Mouse (Mus musculus): Measurements from ENCODE around the gene Zfp664. TPM values are rescaled to one million over a fixed set of nuclear protein-coding genes. Genes with fewer than 3 reads are reported as not detected.
A peak's percentile ranks its signal among the peaks of the same experiment; 100 is the strongest.

Zfp664 gene
- polyA plus RNA-seq, 1 experiment: 72.9 TPM

DNA sequence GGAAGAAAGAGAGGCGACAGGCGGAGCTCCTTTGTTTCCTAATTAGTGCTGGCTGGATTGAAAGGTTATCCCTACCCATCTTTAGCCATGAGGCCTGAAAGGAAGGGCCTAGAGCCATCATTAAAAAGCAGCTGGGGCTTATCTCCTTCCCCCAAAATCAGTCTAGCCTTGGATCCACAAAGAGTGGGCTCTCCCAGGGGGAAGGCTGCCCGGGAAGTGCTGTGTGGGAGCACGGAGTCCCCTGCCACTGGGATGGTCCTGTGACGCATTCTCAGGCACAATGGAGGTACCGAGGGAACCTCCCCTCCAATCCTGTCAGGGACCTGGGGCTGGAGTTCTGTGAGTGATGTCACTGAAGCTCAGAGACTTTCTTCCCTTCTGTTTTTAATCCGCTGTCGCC is 68.6 kb downstream of the Zfp664 start:
- DNase-seq: no peak
- no peaks in the 10 kb centered on the region for H3K4me1 ChIP-seq (ENCODE audit: control insufficient read depth, insufficient read depth, low read length)
- H3K27me3 ChIP-seq (ENCODE audit: control insufficient read depth, insufficient read depth, low read length): no peaks in the 10 kb centered on the region
- no peak for TF ChIP-seq CTCF (IDR thresholded peaks at IDR 0.05; ENCODE audit: borderline replicate concordance, insufficient read depth, low read depth, low read length)
- 90% methylated on average over 8 of the region's 8 CpGs for WGBS
- H3K27ac ChIP-seq (ENCODE audit: insufficient read depth, low read length): no peak overlapping the region
- H3K4me3 ChIP-seq (replicated peaks; ENCODE audit: insufficient read depth, low read depth, low read length): no peak overlapping the region

DNA sequence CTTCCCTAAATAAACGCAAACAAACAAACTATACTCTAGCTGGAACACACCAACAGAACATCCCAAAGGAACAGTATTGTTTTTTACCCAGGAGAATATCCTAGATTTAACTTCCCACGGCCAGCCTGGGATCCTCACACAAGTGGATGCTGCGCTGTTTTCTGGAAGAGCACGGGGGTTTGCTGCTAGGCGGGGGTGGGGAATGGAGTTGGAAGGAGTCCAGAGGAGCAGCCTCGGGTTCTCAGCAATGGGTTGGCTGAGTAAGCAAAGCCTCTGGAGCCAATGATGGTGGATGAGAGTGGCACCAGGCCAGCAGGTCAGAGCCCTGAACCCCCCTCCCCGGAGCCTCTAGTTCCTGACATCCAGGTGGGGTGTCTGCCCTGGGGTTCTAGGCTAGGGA is 72.1 kb downstream of the Zfp664 start:
- 51% methylated on average over 7 of the region's 7 CpGs for WGBS
- no peak for DNase-seq
- H3K27ac ChIP-seq (ENCODE audit: insufficient read depth, low read length): no peak overlapping the region

DNA sequence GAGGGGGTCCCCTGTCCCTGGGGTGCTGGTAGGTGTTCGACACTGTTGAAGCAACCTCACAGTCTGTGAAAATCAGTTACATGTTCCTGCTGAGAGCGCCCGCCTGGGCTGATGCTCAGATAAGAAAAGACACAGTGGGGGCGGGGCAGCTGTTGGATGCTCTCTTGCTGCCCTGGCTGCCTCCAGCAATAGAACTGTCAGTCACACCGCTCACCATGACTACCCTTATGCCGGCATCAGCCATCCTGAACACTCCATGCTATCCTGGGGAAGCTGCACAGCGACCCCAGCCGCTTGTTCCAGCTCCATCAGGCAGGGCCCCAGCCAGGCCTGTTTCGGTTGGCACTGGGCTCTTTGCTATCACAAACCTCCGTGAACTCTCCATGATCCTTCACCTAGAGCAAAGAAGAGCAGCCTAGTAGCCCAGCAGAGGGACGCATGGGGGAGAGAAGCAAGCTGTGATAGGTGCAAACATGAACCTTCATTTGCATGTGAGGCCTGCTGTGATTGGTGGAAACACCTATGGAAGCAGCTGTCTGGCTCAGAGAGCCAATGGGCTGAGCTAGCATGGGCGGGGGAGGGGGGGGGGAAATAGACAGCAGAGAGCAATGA is 80.8 kb downstream of the Zfp664 start:
- H3K27me3 ChIP-seq (ENCODE audit: control insufficient read depth, insufficient read depth, low read length): no peaks in the 10 kb centered on the region
- no peak overlapping the region for H3K4me3 ChIP-seq (replicated peaks; ENCODE audit: insufficient read depth, low read depth, low read length)
- H3K4me1 ChIP-seq (ENCODE audit: control insufficient read depth, insufficient read depth, low read length): peaks cover 4% of the 10 kb centered on the region; the same call in 1 of the 2 replicates
- H3K27ac ChIP-seq (ENCODE audit: insufficient read depth, low read length): no peak overlapping the region
- WGBS: 69% methylated on average over 12 of the region's 12 CpGs
- DNase-seq: no peak
- TF ChIP-seq POLR2A (IDR thresholded peaks at IDR 0.05; ENCODE audit: borderline replicate concordance, insufficient read depth, low read length) (no peak), CTCF (IDR thresholded peaks at IDR 0.05; ENCODE audit: borderline replicate concordance, insufficient read depth, low read depth, low read length) (no peak)

More for the DNA sequence above, 72.1 kb downstream of the Zfp664 start:
- H3K4me1 ChIP-seq (ENCODE audit: control insufficient read depth, insufficient read depth, low read length): no peaks in the 10 kb centered on the region
- H3K4me3 ChIP-seq (replicated peaks; ENCODE audit: insufficient read depth, low read depth, low read length): no peak overlapping the region
- no peak for TF ChIP-seq POLR2A (IDR thresholded peaks at IDR 0.05; ENCODE audit: borderline replicate concordance, insufficient read depth, low read length)
- no peak for TF ChIP-seq CTCF (IDR thresholded peaks at IDR 0.05; ENCODE audit: borderline replicate concordance, insufficient read depth, low read depth, low read length)
- no peaks in the 10 kb centered on the region for H3K27me3 ChIP-seq (ENCODE audit: control insufficient read depth, insufficient read depth, low read length)

DNA sequence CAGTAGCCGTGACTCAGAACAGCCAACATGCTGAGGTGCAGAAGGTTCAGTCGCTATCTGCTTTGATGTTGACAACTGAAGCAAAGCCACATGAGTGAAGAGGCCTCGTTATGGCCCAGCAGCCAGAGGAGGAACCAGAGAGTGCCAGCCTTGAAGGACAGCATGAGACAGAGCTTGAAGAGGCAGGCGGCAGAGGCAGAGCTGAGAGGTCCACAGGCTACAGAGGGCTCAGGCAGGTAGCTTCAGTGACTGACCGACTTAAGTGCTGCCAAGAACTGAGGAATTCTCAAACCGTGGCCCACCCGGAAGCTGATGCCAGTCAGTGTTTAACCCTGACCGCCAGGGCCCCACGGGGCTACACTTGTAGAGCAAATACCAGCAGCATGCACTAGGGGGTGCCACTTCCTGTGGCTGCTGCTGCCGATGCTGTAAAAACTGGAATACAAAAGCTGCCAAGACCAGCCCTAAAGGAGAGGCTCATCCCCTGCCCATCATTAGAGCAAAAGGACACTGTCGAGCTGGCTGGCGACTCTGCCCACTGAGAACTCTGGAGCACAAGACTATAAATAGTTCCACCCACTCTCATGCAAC is 81.4 kb downstream of the Zfp664 start:
- WGBS: 19% methylated on average over 12 of the region's 12 CpGs
- H3K27me3 ChIP-seq (ENCODE audit: control insufficient read depth, insufficient read depth, low read length): no peaks in the 10 kb centered on the region
- DNase-seq: peak; percentile 56 to 72
- H3K4me1 ChIP-seq (ENCODE audit: control insufficient read depth, insufficient read depth, low read length): peaks cover 4% of the 10 kb centered on the region; the same call in 1 of the 2 replicates
- H3K27ac ChIP-seq (ENCODE audit: insufficient read depth, low read length): no peak overlapping the region
- no peak for TF ChIP-seq POLR2A (IDR thresholded peaks at IDR 0.05; ENCODE audit: borderline replicate concordance, insufficient read depth, low read length)
- TF ChIP-seq CTCF (IDR thresholded peaks at IDR 0.05; ENCODE audit: borderline replicate concordance, insufficient read depth, low read depth, low read length): peak; percentile 90
- no peak overlapping the region for H3K4me3 ChIP-seq (replicated peaks; ENCODE audit: insufficient read depth, low read depth, low read length)

DNA sequence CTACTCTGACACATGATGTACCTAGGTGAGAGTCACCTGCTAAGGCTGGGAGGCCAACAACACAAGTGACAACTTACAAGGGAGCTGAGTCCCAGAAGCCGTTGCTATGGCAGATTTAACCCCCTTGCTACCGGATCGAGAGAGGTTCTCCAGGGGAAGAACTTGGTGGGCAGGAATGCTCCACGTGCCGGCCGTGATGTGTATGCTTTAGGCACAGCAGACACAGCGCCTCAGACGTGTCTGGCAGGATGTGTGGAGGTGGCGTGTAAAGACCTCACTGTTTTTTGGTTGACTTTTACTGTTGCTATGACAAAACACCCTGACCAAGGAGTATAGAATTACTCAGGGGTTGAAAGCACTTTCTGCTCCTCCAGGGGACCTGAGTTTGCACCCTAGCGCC is 81.9 kb downstream of the Zfp664 start:
- H3K27ac ChIP-seq (ENCODE audit: insufficient read depth, low read length): no peak overlapping the region
- no peak for DNase-seq
- no peak overlapping the region for H3K4me3 ChIP-seq (replicated peaks; ENCODE audit: insufficient read depth, low read depth, low read length)
- no peak for TF ChIP-seq CTCF (IDR thresholded peaks at IDR 0.05; ENCODE audit: borderline replicate concordance, insufficient read depth, low read depth, low read length)
- TF ChIP-seq POLR2A (IDR thresholded peaks at IDR 0.05; ENCODE audit: borderline replicate concordance, insufficient read depth, low read length): no peak
- H3K27me3 ChIP-seq (ENCODE audit: control insufficient read depth, insufficient read depth, low read length): no peaks in the 10 kb centered on the region
- 63% methylated on average over 10 of the region's 10 CpGs for whole genome bisulfite sequencing
- peaks cover 4% of the 10 kb centered on the region; the same call in 1 of the 2 replicates for H3K4me1 ChIP-seq (ENCODE audit: control insufficient read depth, insufficient read depth, low read length)

DNA sequence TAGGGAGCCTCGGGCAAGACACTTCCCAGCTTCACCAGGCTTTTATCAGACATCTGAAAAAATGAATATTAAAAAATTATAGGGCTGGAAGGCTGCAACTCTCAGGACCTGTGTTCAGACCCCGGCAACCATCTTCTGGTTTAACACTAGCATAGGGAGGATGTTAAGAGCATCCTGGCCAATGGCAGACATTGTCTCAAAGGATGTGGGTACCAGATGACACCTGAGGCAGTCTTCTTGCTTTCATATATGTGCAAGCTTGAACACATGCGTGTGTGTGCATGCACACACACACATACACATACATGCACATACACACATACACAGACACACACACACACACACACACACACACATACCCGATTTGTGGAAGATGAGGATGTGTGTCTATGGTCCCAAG is 82.6 kb downstream of the Zfp664 start:
- Histone ChIP-seq H3K4me3 (replicated peaks; ENCODE audit: insufficient read depth, low read depth, low read length) (no peak overlapping the region), H3K27me3 (ENCODE audit: control insufficient read depth, insufficient read depth, low read length) (no peaks in the 10 kb centered on the region), H3K27ac (ENCODE audit: insufficient read depth, low read length) (no peak overlapping the region), H3K4me1 (ENCODE audit: control insufficient read depth, insufficient read depth, low read length) (peaks cover 4% of the 10 kb centered on the region; the same call in 1 of the 2 replicates)
- DNase-seq: no peak
- TF ChIP-seq POLR2A (IDR thresholded peaks at IDR 0.05; ENCODE audit: borderline replicate concordance, insufficient read depth, low read length): no peak
- 98% methylated on average over 4 of the region's 4 CpGs for WGBS

DNA sequence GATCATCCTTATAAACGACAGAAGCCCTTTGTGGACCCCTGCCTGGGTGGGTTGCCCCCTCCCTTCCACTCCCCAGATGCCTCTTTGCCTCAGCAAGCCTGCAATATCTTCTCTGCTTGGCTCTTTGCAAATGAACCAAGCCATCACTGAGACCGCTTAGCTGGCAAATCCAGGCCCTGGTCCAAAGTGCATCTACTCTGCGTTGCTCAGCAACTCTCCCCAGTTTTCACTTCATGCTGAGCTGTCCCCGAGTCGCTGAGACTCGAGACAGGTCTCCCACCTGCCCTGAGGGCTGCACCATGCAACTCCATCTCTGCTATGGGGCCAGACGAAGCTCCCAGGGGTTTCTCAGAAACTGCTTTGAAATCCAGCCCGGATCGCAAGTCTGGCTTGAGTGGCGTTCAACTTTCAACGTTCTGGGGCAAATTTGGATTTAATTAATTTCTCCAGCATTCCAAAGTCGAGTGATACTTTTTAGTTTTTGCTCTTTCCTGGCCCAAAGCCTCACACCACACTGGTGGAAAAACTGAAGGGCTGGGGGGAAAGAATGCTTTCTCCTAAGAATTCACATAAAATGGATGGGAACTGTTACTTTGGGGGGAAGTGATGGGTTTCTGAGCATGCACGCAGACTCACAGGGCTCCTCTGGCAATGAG is 88.3 kb downstream of the Zfp664 start:
- no peaks in the 10 kb centered on the region for H3K27me3 ChIP-seq (ENCODE audit: control insufficient read depth, insufficient read depth, low read length)
- no peak overlapping the region for H3K4me3 ChIP-seq (replicated peaks; ENCODE audit: insufficient read depth, low read depth, low read length)
- DNase-seq: no peak
- H3K27ac ChIP-seq (ENCODE audit: insufficient read depth, low read length): no peak overlapping the region
- no peak for TF ChIP-seq POLR2A (IDR thresholded peaks at IDR 0.05; ENCODE audit: borderline replicate concordance, insufficient read depth, low read length)
- TF ChIP-seq CTCF (IDR thresholded peaks at IDR 0.05; ENCODE audit: borderline replicate concordance, insufficient read depth, low read depth, low read length): no peak
- no peaks in the 10 kb centered on the region for H3K4me1 ChIP-seq (ENCODE audit: control insufficient read depth, insufficient read depth, low read length)
- 48% methylated on average over 13 of the region's 13 CpGs for WGBS

DNA sequence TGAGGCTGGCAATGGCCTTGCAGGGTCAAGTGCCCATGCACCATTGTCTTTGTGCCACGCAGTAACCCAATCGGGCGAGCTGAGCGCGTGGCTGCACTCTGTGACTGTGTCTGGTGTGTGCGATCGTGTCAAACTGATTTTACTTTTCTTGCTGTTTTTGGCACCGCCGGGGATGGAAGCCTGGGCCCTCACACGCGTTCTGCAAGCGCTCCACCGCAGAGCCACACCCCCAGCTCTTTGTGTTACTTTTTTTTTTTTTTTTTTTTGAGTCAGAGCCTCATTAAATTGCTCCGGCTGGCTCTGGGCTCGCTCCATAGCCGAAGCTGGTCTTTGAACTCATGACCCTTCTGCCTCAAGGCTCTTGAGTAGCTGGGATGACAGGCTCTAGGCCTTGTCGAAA is 88.8 kb downstream of the Zfp664 start:
- Histone ChIP-seq H3K27ac (ENCODE audit: insufficient read depth, low read length) (no peak overlapping the region), H3K27me3 (ENCODE audit: control insufficient read depth, insufficient read depth, low read length) (no peaks in the 10 kb centered on the region), H3K4me3 (replicated peaks; ENCODE audit: insufficient read depth, low read depth, low read length) (no peak overlapping the region), H3K4me1 (ENCODE audit: control insufficient read depth, insufficient read depth, low read length) (no peaks in the 10 kb centered on the region)
- TF ChIP-seq POLR2A (IDR thresholded peaks at IDR 0.05; ENCODE audit: borderline replicate concordance, insufficient read depth, low read length): no peak
- no peak for TF ChIP-seq CTCF (IDR thresholded peaks at IDR 0.05; ENCODE audit: borderline replicate concordance, insufficient read depth, low read depth, low read length)
- no peak for DNase-seq
- 73% methylated on average over 17 of the region's 17 CpGs for WGBS

Other genes with a start within 250 kb of the Zfp664 start
- 46.0 and 46.9 TPM in 2 replicates for gene Atp6v0a2, start 234.1 kb upstream of the Zfp664 start, polyA plus RNA-seq (2012; rRNA removed)
- 0.33 and 0.49 TPM in 2 replicates for gene Dnah10, start 137.6 kb upstream of the Zfp664 start, polyA plus RNA-seq (2012; rRNA removed)
- 183 and 200 TPM in 2 replicates for gene Ccdc92, start 267 bp upstream of the Zfp664 start, polyA plus RNA-seq (2012; rRNA removed)
- 0.61 and 1.4 TPM in 2 replicates for gene Rflna, start 140.5 kb downstream of the Zfp664 start, polyA plus RNA-seq (2012; rRNA removed)

Data from cerebellum, adult 2 months (tissue).